Mouse (Mus musculus) CH12.LX (cell line): Measurements from ENCODE around the gene 2310061I04Rik. TPM values are rescaled to one million over a fixed set of nuclear protein-coding genes. Genes with fewer than 3 reads are reported as not detected.

Source experiments
- DNase-seq: peaks from one replicate; pipeline ENCODE4 v3.0.0-alpha.2; 2013; ENCODE audit errors: extremely low read depth
- H3K27ac ChIP-seq: 2 replicates; pipeline ENCODE4 v1.5.1; 2012; ENCODE audit warnings: low read depth, mild to moderate bottlenecking, control low read depth, moderate library complexity; ENCODE audit not compliant: insufficient read depth
- H3K27me3 ChIP-seq: replicated peaks from 2 replicates; pipeline ENCODE3; 2012; ENCODE audit warnings: inconsistent platforms
- H3K36me3 ChIP-seq, 2 experiments: replicated peaks in 1 of 2; 2 replicates each; pipeline versions ENCODE3 to v1.6.1; 2012; ENCODE audit warnings: inconsistent platforms in 1 of 2, low read length in 1 of 2, mild to moderate bottlenecking in 1 of 2, mixed read lengths in 1 of 2, moderate library complexity in 1 of 2; ENCODE audit not compliant: control insufficient read depth in 1 of 2, insufficient read depth in 1 of 2
- H3K4me1 ChIP-seq, 2 experiments: 2 replicates each; pipeline ENCODE4 v1.6.1; 2012; ENCODE audit warnings: inconsistent platforms in 1 of 2, moderate library complexity in 1 of 2; ENCODE audit not compliant: insufficient read depth in 2 of 2, control insufficient read depth in 1 of 2
- H3K4me2 ChIP-seq: 2 replicates; pipeline ENCODE4 v1.6.1; 2012; ENCODE audit warnings: low read depth, mild to moderate bottlenecking, control low read depth; ENCODE audit not compliant: poor library complexity, insufficient read depth, severe bottlenecking
- H3K4me3 ChIP-seq, 3 experiments: fragments of 150-350 bp in 1 of 3; sonication (generic) in 1 of 3; replicated peaks in 1 of 3; 2 replicates each; pipeline versions ENCODE3 to v1.5.1; 2011 to 2012; ENCODE audit warnings: low read depth in 2 of 3, low read length in 2 of 3, mild to moderate bottlenecking in 2 of 3, moderate library complexity in 2 of 3, control low read depth in 1 of 3, improper control_type of control experiment in 1 of 3, inconsistent platforms in 1 of 3, mixed read lengths in 1 of 3; ENCODE audit not compliant: poor library complexity in 1 of 3
- H3K79me2 ChIP-seq: replicated peaks from 2 replicates; pipeline ENCODE4 v1.6.1; 2012; ENCODE audit warnings: mild to moderate bottlenecking, moderate library complexity; ENCODE audit not compliant: control insufficient read depth, poor library complexity, insufficient read depth, severe bottlenecking; ENCODE audit errors: extremely low read depth
- H3K9ac ChIP-seq: 2 replicates; pipeline ENCODE4 v1.6.1; 2012; ENCODE audit warnings: low read depth, mild to moderate bottlenecking, control low read depth, moderate library complexity; ENCODE audit not compliant: insufficient read depth
- H3K9me3 ChIP-seq: replicated peaks from 2 replicates; pipeline ENCODE3; 2012; ENCODE audit warnings: low read length, inconsistent platforms, mixed read lengths
- BHLHE40 ChIP-seq: IDR thresholded peaks from 2 replicates; pipeline ENCODE4 v1.6.1; 2011; ENCODE audit warnings: mild to moderate bottlenecking, low read depth, low read length, improper control_type of control experiment
- CHD1 ChIP-seq: IDR thresholded peaks from 2 replicates; pipeline ENCODE4 v1.6.1; 2012; ENCODE audit warnings: low read depth, low read length, improper control_type of control experiment, inconsistent platforms
- E2F4 ChIP-seq: IDR thresholded peaks from 2 replicates; pipeline ENCODE4 v1.6.1; 2011; ENCODE audit warnings: low read depth, low read length, improper control_type of control experiment; ENCODE audit not compliant: insufficient replicate concordance
- ELF1 ChIP-seq: IDR thresholded peaks from 2 replicates; pipeline ENCODE4 v1.6.1; 2014; ENCODE audit warnings: low read depth, mild to moderate bottlenecking, inconsistent platforms, low read length, improper control_type of control experiment
- EP300 ChIP-seq: IDR thresholded peaks from 2 replicates; pipeline ENCODE4 v1.6.1; 2011; ENCODE audit warnings: low read length, improper control_type of control experiment
- ETS1 ChIP-seq: conservative IDR thresholded peaks from 2 replicates; pipeline ENCODE4 v1.6.1; 2012; ENCODE audit warnings: low read depth, mild to moderate bottlenecking, inconsistent platforms, low read length, improper control_type of control experiment, moderate library complexity
- GABPA ChIP-seq: IDR thresholded peaks from 2 replicates; pipeline ENCODE4 v1.6.1; 2012; ENCODE audit warnings: low read depth, low read length, improper control_type of control experiment, inconsistent platforms; ENCODE audit not compliant: insufficient replicate concordance
- IRF4 ChIP-seq: IDR thresholded peaks from 2 replicates; pipeline ENCODE4 v1.6.1; 2014; ENCODE audit warnings: low read depth, mild to moderate bottlenecking, inconsistent platforms, low read length, improper control_type of control experiment
- JUN ChIP-seq: IDR thresholded peaks from 2 replicates; pipeline ENCODE4 v1.6.1; 2011; ENCODE audit warnings: low read depth, mild to moderate bottlenecking, low read length, improper control_type of control experiment, moderate library complexity; ENCODE audit not compliant: insufficient read depth
- JUND ChIP-seq: conservative IDR thresholded peaks from 2 replicates; pipeline ENCODE4 v1.6.1; 2011; ENCODE audit warnings: low read depth, low read length, improper control_type of control experiment
- KAT2A ChIP-seq: IDR thresholded peaks from 2 replicates; pipeline ENCODE4 v1.6.1; 2012; ENCODE audit warnings: low read length, improper control_type of control experiment, inconsistent platforms; ENCODE audit not compliant: insufficient replicate concordance
- MXI1 ChIP-seq: IDR thresholded peaks from 2 replicates; pipeline ENCODE4 v1.6.1; 2011; ENCODE audit warnings: mild to moderate bottlenecking, low read depth, low read length, improper control_type of control experiment
- NELFE ChIP-seq: IDR thresholded peaks from 2 replicates; pipeline ENCODE4 v1.6.1; 2011; ENCODE audit warnings: low read depth, low read length, improper control_type of control experiment
- NRF1 ChIP-seq: IDR thresholded peaks from 2 replicates; pipeline ENCODE4 v1.6.1; 2014; ENCODE audit warnings: low read depth, mild to moderate bottlenecking, inconsistent platforms, low read length, improper control_type of control experiment, moderate library complexity
- PAX5 ChIP-seq: IDR thresholded peaks from 2 replicates; pipeline ENCODE4 v1.6.1; 2012; ENCODE audit warnings: low read length, inconsistent platforms, mixed read lengths
- POLR2A ChIP-seq: IDR thresholded peaks from 2 replicates; pipeline ENCODE4 v1.6.1; 2011; ENCODE audit warnings: low read depth, mild to moderate bottlenecking, improper control_type of control experiment, low read length
- RAD21 ChIP-seq: IDR thresholded peaks from 2 replicates; pipeline ENCODE4 v1.6.1; 2011; ENCODE audit warnings: low read depth, mild to moderate bottlenecking, low read length, improper control_type of control experiment, moderate library complexity
- SIN3A ChIP-seq: IDR thresholded peaks from 2 replicates; pipeline ENCODE4 v1.6.1; 2012; ENCODE audit warnings: low read length, improper control_type of control experiment, inconsistent platforms
- SMC3 ChIP-seq: IDR thresholded peaks from 2 replicates; pipeline ENCODE4 v1.6.1; 2011; ENCODE audit warnings: low read depth, low read length, improper control_type of control experiment
- TBP ChIP-seq: conservative IDR thresholded peaks from 2 replicates; pipeline ENCODE4 v1.6.1; 2011; ENCODE audit warnings: low read depth, low read length, improper control_type of control experiment
- TCF12 ChIP-seq: IDR thresholded peaks from 2 replicates; pipeline ENCODE4 v1.6.1; 2014; ENCODE audit warnings: low read depth, mild to moderate bottlenecking, inconsistent platforms, low read length, improper control_type of control experiment
- UBTF ChIP-seq: IDR thresholded peaks from 2 replicates; pipeline ENCODE4 v1.6.1; 2012; ENCODE audit warnings: low read depth, mild to moderate bottlenecking, inconsistent platforms, low read length, improper control_type of control experiment, moderate library complexity
- USF1 ChIP-seq: IDR thresholded peaks from 2 replicates; pipeline ENCODE4 v1.6.1; 2014; ENCODE audit warnings: low read depth, mild to moderate bottlenecking, inconsistent platforms, low read length, improper control_type of control experiment
- USF2 ChIP-seq: conservative IDR thresholded peaks from 2 replicates; pipeline ENCODE4 v1.6.1; 2011; ENCODE audit warnings: low read depth, low read length, improper control_type of control experiment
- ZC3H11A ChIP-seq: IDR thresholded peaks from 2 replicates; pipeline ENCODE4 v1.6.1; 2012; ENCODE audit warnings: low read depth, mild to moderate bottlenecking, inconsistent platforms, low read length, improper control_type of control experiment
- ZKSCAN1 ChIP-seq: IDR thresholded peaks from 2 replicates; pipeline ENCODE4 v1.6.1; 2012; ENCODE audit warnings: low read depth, inconsistent platforms, low read length, improper control_type of control experiment, borderline replicate concordance
- ZMIZ1 ChIP-seq: IDR thresholded peaks from 2 replicates; pipeline ENCODE4 v1.6.1; 2012; ENCODE audit warnings: low read depth, mild to moderate bottlenecking, inconsistent platforms, low read length, improper control_type of control experiment
- dilution Hi-C: fragments of 300-500 bp; cut with MboI; formaldehyde crosslinking; loops from 2 replicates; pipeline ENCODE4 v1.14.3; 2020; ENCODE audit warnings: low sequenced_read_pairs; ENCODE audit not compliant: extremely low pct_unique_long_range_greater_than_20kb, extremely low pct_ligation_motif_present
- in situ Hi-C: fragments of 300-500 bp; cut with MboI; formaldehyde crosslinking; loops from 3 replicates; pipeline ENCODE4 v1.14.3; 2019; ENCODE audit warnings: low sequenced_read_pairs, low pct_ligation_motif_present, low pct_unique_long_range_greater_than_20kb, mixed read lengths
- polyA plus RNA-seq: library from polyadenylated mRNA; unstranded; fragments of >175 nt; gene quantifications from 2 replicates; pipeline ENCODE4 v1.2.1, GENCODE M21; 2012; ENCODE audit warnings: low read depth; ENCODE audit not compliant: insufficient read length
- total RNA-seq, 2 experiments: library from RNA; depleted of rRNA; stranded (reverse); fragments of 300-350 nt in 1 of 2; fragments of >200 nt in 1 of 2; gene quantifications; 2 replicates each; pipeline ENCODE4 v1.2.3; 2012 to 2014

Gene 2310061I04Rik
- total and polyA plus RNA-seq, 3 experiments, result 5.7 to 46.4 (median 8.7) TPM

- Histone ChIP-seq H3K36me3 (peaks cover 5 to 24% of the 10 kb centered on the region in 2 experiments), H3K4me1 (peaks cover 0 to 21% of the 10 kb centered on the region in 2 experiments; a peak in 2 of 4 replicates), H3K27me3 (no peaks in the 10 kb centered on the region), H3K4me3 (peak overlapping the region in 1 of 3 experiments; percentile 52), H3K9ac (peak overlapping the region; percentile 20; the same call in 1 of the 2 replicates), H3K27ac (no peak overlapping the region), H3K79me2 (no peaks in the 10 kb centered on the region), H3K9me3 (no peaks in the 10 kb centered on the region), H3K4me2 (peak overlapping the region; percentile 91)
- no peak for DNase-seq
- dilution Hi-C loops (no loop called here), in situ Hi-C loops (loop anchor here (10.0 kb wide), 1 partner anchor 126 kb away; no protein-coding TSS in a partner anchor)
- TF ChIP-seq E2F4 (no peak), BHLHE40 (peak; percentile 10; the same call in 1 of the 2 replicates), POLR2A (no peak)
Measured at GRCm38 (mm10) chr17:35860831-35861197, 36.4 kb downstream of the 2310061I04Rik start.

GRCm38 (mm10) chr17:35859835-35860234 is 37.4 kb downstream of the 2310061I04Rik start:
- peaks cover 7 to 29% of the 10 kb centered on the region in 2 experiments for H3K36me3 ChIP-seq
- peaks cover 0 to 16% of the 10 kb centered on the region in 2 experiments; a peak in 2 of 4 replicates for H3K4me1 ChIP-seq

GRCm38 (mm10) chr17:35859371-35859770 is 37.9 kb downstream of the 2310061I04Rik start:
- H3K4me2 ChIP-seq, result no peak overlapping the region
- in situ Hi-C loops (no loop called here), dilution Hi-C loops (no loop called here)
- H3K9ac ChIP-seq, result no peak overlapping the region
- no peak for DNase-seq
- H3K4me1 ChIP-seq, result peaks cover 0 to 14% of the 10 kb centered on the region in 2 experiments; a peak in 2 of 4 replicates
- no peaks in the 10 kb centered on the region for H3K27me3 ChIP-seq
- H3K27ac ChIP-seq, result no peak overlapping the region
- no peak for TF ChIP-seq RAD21
- no peak for TF ChIP-seq ETS1
- no peak for TF ChIP-seq ZC3H11A
- TF ChIP-seq USF2, result no peak
- TF ChIP-seq GABPA, result no peak
- TF ChIP-seq USF1, result no peak
- no peak for TF ChIP-seq KAT2A
- no peak for TF ChIP-seq SMC3
- TF ChIP-seq ZKSCAN1, result no peak
- no peak for TF ChIP-seq SIN3A
- TF ChIP-seq MXI1, result no peak
- no peak for TF ChIP-seq TCF12
- no peak for TF ChIP-seq PAX5
- no peak for TF ChIP-seq UBTF
- no peak for TF ChIP-seq E2F4
- TF ChIP-seq CHD1, result no peak
- TF ChIP-seq TBP, result no peak
- TF ChIP-seq ZMIZ1, result no peak
- TF ChIP-seq JUN, result no peak
- H3K79me2 ChIP-seq, result no peaks in the 10 kb centered on the region
- H3K9me3 ChIP-seq, result no peaks in the 10 kb centered on the region
- no peak overlapping the region for H3K4me3 ChIP-seq
- H3K36me3 ChIP-seq, result peaks cover 8 to 33% of the 10 kb centered on the region in 2 experiments

More at GRCm38 (mm10) chr17:35859835-35860234, 37.4 kb downstream of the 2310061I04Rik start:
- Histone ChIP-seq H3K27me3 (no peaks in the 10 kb centered on the region), H3K27ac (no peak overlapping the region), H3K4me3 (no peak overlapping the region), H3K4me2 (no peak overlapping the region), H3K79me2 (no peaks in the 10 kb centered on the region), H3K9me3 (no peaks in the 10 kb centered on the region), H3K9ac (no peak overlapping the region)
- no peak for DNase-seq
- dilution Hi-C loops, result no loop called here
- TF ChIP-seq ELF1, result no peak
- TF ChIP-seq IRF4, result no peak
- TF ChIP-seq JUND, result no peak
- no peak for TF ChIP-seq POLR2A
- no peak for TF ChIP-seq SIN3A
- no peak for TF ChIP-seq NRF1
- TF ChIP-seq EP300, result no peak
- TF ChIP-seq KAT2A, result no peak
- TF ChIP-seq PAX5, result no peak
- no peak for TF ChIP-seq JUN
- TF ChIP-seq UBTF, result no peak
- no peak for TF ChIP-seq BHLHE40
- TF ChIP-seq NELFE, result no peak
- in situ Hi-C loops, result loop anchor here (10.0 kb wide), 1 partner anchor 125 kb away; no protein-coding TSS in a partner anchor
